Mouse (Mus musculus) G1E (cell line): ENCODE measurements around the gene Taf12. TPM values are rescaled to one million over a fixed set of nuclear protein-coding genes. Genes with fewer than 3 reads are reported as not detected.
"Not testable (repeated sequence)": the region's sequence is repeated elsewhere in the genome, so short reads cannot be mapped to it uniquely, and the experiment has no call there.

ENCODE experiments used
- ATAC-seq: 2 replicates; pipeline ENCODE4 v1.8.0; 2016; ENCODE audit warnings: mild to moderate bottlenecking; ENCODE audit not compliant: insufficient number of reproducible peaks, poor library complexity, low FRiP score, severe bottlenecking; ENCODE audit errors: extremely low read depth
- DNase-seq: peaks from one replicate; pipeline ENCODE4 v3.0.0; 2012; ENCODE audit warnings: low spot score
- H3K27me3 ChIP-seq: 2 replicates; pipeline ENCODE4 v1.6.1; 2012; ENCODE audit warnings: mild to moderate bottlenecking, low read length, inconsistent platforms; ENCODE audit not compliant: insufficient read depth
- H3K36me3 ChIP-seq: replicated peaks from 2 replicates; pipeline ENCODE3; 2012; ENCODE audit warnings: mild to moderate bottlenecking, inconsistent platforms
- H3K4me1 ChIP-seq: 2 replicates; pipeline ENCODE4 v1.6.1; 2012; ENCODE audit warnings: low read depth, low read length, inconsistent platforms, mixed read lengths; ENCODE audit not compliant: insufficient read depth
- H3K4me3 ChIP-seq: 2 replicates; pipeline ENCODE4 v1.5.1; 2012; ENCODE audit warnings: low read depth, mild to moderate bottlenecking, inconsistent platforms, low read length, moderate library complexity, mixed read lengths
- H3K9me3 ChIP-seq: replicated peaks from 2 replicates; pipeline ENCODE4 v1.6.1; 2012; ENCODE audit warnings: inconsistent platforms
- CTCF ChIP-seq: IDR thresholded peaks from 2 replicates; pipeline ENCODE4 v1.5.1; 2012; ENCODE audit warnings: low read depth, low read length, inconsistent platforms, mixed read lengths
- GATA1 ChIP-seq: IDR thresholded peaks from 2 replicates; pipeline ENCODE4 v1.6.1; 2012; ENCODE audit warnings: borderline replicate concordance, low read length, inconsistent platforms, mixed read lengths
- GATA2 ChIP-seq: IDR thresholded peaks from 2 replicates; pipeline ENCODE4 v1.6.1; 2012; ENCODE audit warnings: low read depth, low read length, inconsistent platforms, borderline replicate concordance
- POLR2AphosphoS5 ChIP-seq: IDR thresholded peaks from 2 replicates; pipeline ENCODE4 v1.6.1; 2012; ENCODE audit warnings: low read depth, low read length, inconsistent platforms; ENCODE audit not compliant: insufficient replicate concordance
- TAL1 ChIP-seq: conservative IDR thresholded peaks from 2 replicates; pipeline ENCODE4 v1.6.1; 2012; ENCODE audit warnings: low read depth, low read length, inconsistent platforms, mixed read lengths
- polyA plus RNA-seq: library from polyadenylated mRNA; stranded (reverse); fragments of >175 nt; gene quantifications from 2 replicates; pipeline ENCODE4 v1.2.3, GENCODE M21; 2012
- total RNA-seq, 2 experiments: library from RNA; stranded (forward) in 1 of 2; stranded (reverse) in 1 of 2; fragments of 200-1000 nt in 1 of 2; fragments of >200 nt in 1 of 2; fragmentation: Nextera tagmentation in 1 of 2; gene quantifications; 2 replicates each; pipeline ENCODE4 v1.2.3; 2014 to 2017

Taf12 gene
- total and polyA plus RNA-seq, 3 experiments = 16.8 to 63.3 (median 52.8) TPM

DNA sequence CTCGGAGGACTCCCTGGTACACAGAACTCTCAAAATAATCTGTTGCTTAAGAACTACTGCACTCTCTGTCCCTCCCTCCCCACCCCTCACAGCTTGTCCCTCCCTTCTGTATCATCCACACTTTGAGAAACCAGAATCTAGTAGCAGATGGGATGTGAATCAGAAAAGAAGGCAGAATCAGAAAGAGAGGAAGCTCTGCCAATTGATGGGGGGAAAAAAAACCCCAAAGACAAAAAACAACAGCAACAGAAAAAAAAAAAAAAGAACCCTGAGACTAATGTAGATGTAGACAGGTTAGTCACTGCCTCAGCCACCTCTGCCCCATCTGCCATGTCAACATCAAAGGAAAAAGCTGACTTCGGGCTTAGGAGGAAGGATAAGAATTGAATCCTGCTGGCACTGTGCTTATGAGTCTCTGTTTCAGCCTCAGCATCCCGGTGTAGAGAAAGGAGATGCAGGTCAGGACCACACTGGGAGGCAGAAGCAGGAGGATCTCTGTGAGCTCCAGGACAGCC, 7.3 kb upstream of the Taf12 start:
- Histone ChIP-seq H3K27me3 (no peaks in the 10 kb centered on the region), H3K36me3 (peaks cover 7% of the 10 kb centered on the region), H3K4me1 (peaks cover 44% of the 10 kb centered on the region), H3K9me3 (no peaks in the 10 kb centered on the region), H3K4me3 (no peak overlapping the region)
- no peak for TF ChIP-seq GATA1
- ATAC-seq (no peak), DNase-seq (no peak)

DNA sequence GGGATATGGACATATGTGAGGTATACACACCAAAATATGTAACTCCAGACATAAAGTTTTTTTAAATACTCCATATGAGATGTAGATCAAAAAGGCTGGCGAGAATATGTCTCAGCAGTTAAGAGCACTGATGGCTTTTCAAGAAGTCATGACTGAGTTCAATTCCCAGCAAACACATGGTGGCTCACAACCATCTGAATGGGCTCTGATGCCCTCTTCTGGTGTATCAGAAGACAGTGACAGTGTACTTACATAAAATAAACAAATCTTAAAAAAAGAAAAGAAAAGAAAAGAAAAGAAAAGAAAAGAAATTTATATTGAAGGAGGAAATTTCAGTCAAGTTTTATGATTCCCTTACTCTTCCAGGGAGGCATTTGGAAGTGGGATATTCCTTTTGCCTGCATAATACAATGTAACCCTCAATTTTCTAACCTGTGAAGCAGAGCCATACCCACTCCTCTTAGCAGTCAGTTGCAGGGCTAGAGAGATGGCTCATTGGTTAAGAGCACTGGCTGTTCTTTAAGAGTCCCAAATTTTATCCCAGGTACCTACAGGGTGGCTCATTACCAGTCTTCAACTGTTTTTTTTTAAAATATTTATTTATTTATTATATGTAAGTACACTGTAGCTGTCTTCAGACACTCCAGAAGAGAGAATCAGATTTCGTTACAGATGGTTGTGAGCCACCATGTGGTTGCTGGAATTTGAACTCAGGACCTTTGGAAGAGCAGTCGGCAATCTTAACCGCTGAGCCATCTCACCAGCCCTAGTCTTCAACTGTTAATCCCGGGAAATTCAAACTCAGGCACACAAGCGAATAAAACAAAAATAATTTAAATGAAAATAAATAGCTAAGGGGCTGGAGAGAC, 5.1 kb upstream of the Taf12 start:
- ATAC-seq (0 out of 2 replicates have a peak, but pooled peaks have one; percentile 23), DNase-seq (no peak)
- H3K4me3 ChIP-seq = no peak overlapping the region
- H3K36me3 ChIP-seq = peaks cover 8% of the 10 kb centered on the region
- TF ChIP-seq POLR2AphosphoS5 (no peak), GATA2 (no peak), TAL1 (no peak), GATA1 (no peak), CTCF (no peak)
- H3K9me3 ChIP-seq = no peaks in the 10 kb centered on the region
- no peaks in the 10 kb centered on the region for H3K27me3 ChIP-seq
- peaks cover 49% of the 10 kb centered on the region for H3K4me1 ChIP-seq

DNA sequence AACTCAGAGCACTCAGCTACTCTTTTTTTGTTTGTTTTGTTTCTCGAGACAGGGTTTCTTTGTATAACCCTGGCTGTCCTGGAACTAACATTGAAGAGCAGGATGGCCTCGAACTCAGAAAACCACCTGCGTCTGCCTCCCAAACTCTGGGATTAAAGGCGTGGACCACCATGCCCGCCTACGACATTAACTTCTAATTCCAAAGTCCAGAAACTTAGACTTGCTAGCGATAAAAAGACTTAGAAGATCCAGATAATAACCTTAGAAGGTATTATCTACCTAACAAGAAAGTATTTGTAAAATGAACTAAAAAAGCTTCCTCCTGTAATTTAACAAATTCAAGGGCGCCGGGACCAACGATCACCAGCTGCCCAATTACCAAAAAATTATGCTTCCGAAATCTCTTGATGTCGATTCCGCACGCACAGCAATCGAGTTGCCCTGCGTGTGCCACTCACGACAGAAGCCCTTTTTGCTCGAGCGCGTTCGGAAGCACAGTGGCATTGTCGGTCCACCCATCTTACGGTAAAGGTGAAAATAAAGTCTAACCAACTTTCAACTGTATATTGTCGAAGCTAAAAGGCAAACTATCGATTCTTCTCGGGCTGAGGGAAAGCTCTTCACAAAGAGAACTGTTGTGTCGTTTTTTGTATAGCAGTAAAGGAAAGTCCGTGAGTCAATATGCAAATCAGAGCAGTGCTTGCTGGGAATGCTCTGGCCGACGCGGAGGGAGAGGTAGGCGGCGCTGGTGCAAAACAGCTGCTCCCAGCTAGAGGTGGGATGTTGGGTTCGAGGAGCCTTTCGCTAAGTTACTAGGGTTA, 4.2 kb upstream of the Taf12 start:
- ATAC-seq (peak; percentile 67), DNase-seq (peak; percentile 72)
- Histone ChIP-seq H3K27me3 (no peaks in the 10 kb centered on the region), H3K36me3 (peaks cover 8% of the 10 kb centered on the region), H3K9me3 (no peaks in the 10 kb centered on the region), H3K4me1 (peaks cover 43% of the 10 kb centered on the region), H3K4me3 (peak overlapping the region; percentile 63)
- TF ChIP-seq CTCF (no peak), POLR2AphosphoS5 (peak; percentile 100)

DNA sequence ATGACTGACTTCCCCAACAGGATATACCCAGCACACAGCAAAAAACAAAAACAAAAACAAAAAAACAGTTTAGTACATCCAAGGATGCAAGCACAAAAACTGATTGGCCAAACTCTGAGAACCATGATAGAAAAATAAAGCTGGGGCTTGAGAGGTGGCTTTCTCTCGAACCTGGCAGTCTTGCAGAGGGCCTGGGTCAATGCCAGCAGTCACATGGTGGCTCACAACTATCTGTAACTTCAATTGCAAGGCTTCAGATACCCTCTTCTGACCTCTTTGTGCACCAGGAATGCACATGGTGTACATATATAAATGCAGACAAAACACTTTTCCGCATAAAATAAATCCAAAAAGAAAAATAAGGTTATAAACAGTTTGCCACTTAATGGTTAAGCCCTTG, 1.0 kb upstream of the Taf12 start:
- Histone ChIP-seq H3K27me3 (no peaks in the 10 kb centered on the region), H3K36me3 (peaks cover 19% of the 10 kb centered on the region), H3K4me1 (peaks cover 57% of the 10 kb centered on the region), H3K9me3 (no peaks in the 10 kb centered on the region), H3K4me3 (peak overlapping the region; percentile 79; the same call in 1 of the 2 replicates)
- ATAC-seq (no peak), DNase-seq (no peak)
- TF ChIP-seq GATA1 (no peak), TAL1 (no peak), CTCF (no peak), GATA2 (no peak), POLR2AphosphoS5 (no peak)

DNA sequence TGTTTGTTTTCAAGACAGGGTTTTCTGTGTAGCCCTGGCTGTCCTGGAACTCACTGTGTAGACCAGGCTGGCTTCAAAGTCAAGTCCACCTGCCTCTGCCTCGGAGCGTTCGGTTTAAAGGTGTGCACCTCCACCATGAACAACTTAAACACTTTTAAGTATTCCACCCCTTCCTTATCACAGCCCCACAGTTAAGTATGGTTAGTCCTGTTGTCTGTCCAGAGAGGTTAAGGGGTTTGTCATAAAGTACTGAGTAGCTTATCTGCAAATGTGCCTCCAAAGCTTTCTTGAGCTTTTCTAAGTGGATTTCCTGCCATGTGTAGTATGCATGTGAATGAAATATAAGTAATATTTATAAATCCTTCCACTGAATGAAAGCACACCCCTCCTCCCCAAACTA, 1.8 kb downstream of the Taf12 start:
- H3K4me1 ChIP-seq = peaks cover 45% of the 10 kb centered on the region
- H3K36me3 ChIP-seq = peaks cover 42% of the 10 kb centered on the region
- H3K4me3 ChIP-seq = no peak overlapping the region; the same call in 1 of the 2 replicates
- TF ChIP-seq CTCF = no peak
- TF ChIP-seq TAL1 = 0 out of 2 replicates have a peak, but pooled peaks have one; percentile 8
- H3K9me3 ChIP-seq = no peaks in the 10 kb centered on the region
- DNase-seq (no peak), ATAC-seq (no peak)
- no peaks in the 10 kb centered on the region for H3K27me3 ChIP-seq

DNA sequence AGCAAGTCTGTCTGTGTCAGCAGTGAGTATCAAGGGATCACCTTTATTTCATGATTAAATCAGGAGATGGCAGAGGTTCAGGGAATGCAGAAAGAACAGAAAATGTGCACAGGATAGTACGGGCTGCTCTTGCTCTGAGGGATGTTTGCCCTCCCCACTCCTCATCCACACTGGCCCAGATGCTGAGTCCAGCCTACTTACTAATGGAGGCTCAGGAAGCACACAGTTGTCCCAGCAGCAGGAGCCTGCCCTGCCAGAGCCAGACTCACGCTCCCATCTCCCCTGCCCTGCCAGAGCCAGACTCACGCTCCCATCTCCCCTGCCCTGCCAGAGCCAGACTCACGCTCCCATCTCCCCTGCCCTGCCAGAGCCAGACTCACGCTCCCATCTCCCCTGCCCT, 14.7 kb downstream of the Taf12 start:
- DNase-seq, ATAC-seq, H3K4me1 ChIP-seq, H3K4me3 ChIP-seq, H3K9me3 ChIP-seq, H3K27me3 ChIP-seq: not testable (repeated sequence)
- H3K36me3 ChIP-seq = peaks cover 82% of the 10 kb centered on the region
